Mouse (Mus musculus): Measurements from ENCODE around the gene Rab3il1. TPM values are rescaled to one million over a fixed set of nuclear protein-coding genes. Genes with fewer than 3 reads are reported as not detected.

The Rab3il1 gene
- polyA plus RNA-seq, 1 experiment from 2014 or later = 22.1 TPM

- no peak overlapping the region for H3K4me3 ChIP-seq (ENCODE audit: low read length)
- no peaks in the 10 kb centered on the region for H3K9me3 ChIP-seq (ENCODE audit: control insufficient read depth, low read length)
- no peaks in the 10 kb centered on the region for H3K27me3 ChIP-seq (replicated peaks; ENCODE audit: control insufficient read depth, insufficient read depth, low read length)
- no peak overlapping the region for H3K9ac ChIP-seq (ENCODE audit: low read depth, low read length)
- H3K4me1 ChIP-seq (ENCODE audit: control insufficient read depth, insufficient read depth, low read depth, low read length) = no peaks in the 10 kb centered on the region
- no peak for ATAC-seq
- H3K36me3 ChIP-seq (ENCODE audit: control insufficient read depth, insufficient read depth, low read length) = peaks cover 26% of the 10 kb centered on the region
- H3K4me2 ChIP-seq (ENCODE audit: low read length) = no peak overlapping the region
- H3K27ac ChIP-seq (ENCODE audit: low read depth, low read length) = no peak overlapping the region
- WGBS = 90% methylated on average over 4 of the region's 4 CpGs
Observed at GRCm38 (mm10) chr19:10052698-10053097, 51.2 kb downstream of the Rab3il1 start.

- WGBS = 94% methylated on average over 10 of the region's 10 CpGs
Observed at GRCm38 (mm10) chr19:10053692-10054260, 52.3 kb downstream of the Rab3il1 start.

GRCm38 (mm10) chr19:10054361-10055075, 53.0 kb downstream of the Rab3il1 start:
- Histone ChIP-seq H3K4me3 (ENCODE audit: low read length) (no peak overlapping the region), H3K27ac (ENCODE audit: low read depth, low read length) (no peak overlapping the region), H3K9me3 (ENCODE audit: control insufficient read depth, low read length) (no peaks in the 10 kb centered on the region), H3K27me3 (replicated peaks; ENCODE audit: control insufficient read depth, insufficient read depth, low read length) (no peaks in the 10 kb centered on the region), H3K4me1 (ENCODE audit: control insufficient read depth, insufficient read depth, low read depth, low read length) (peaks cover 2% of the 10 kb centered on the region; the same call in 1 of the 2 replicates), H3K4me2 (ENCODE audit: low read length) (no peak overlapping the region), H3K36me3 (ENCODE audit: control insufficient read depth, insufficient read depth, low read length) (peaks cover 26% of the 10 kb centered on the region), H3K9ac (ENCODE audit: low read depth, low read length) (no peak overlapping the region)
- no peak for ATAC-seq
- 95% methylated on average over 6 of the region's 6 CpGs for WGBS

More at GRCm38 (mm10) chr19:10053692-10054260, 52.3 kb downstream of the Rab3il1 start:
- Histone ChIP-seq H3K9me3 (ENCODE audit: control insufficient read depth, low read length) (no peaks in the 10 kb centered on the region), H3K4me3 (ENCODE audit: low read length) (no peak overlapping the region), H3K27me3 (replicated peaks; ENCODE audit: control insufficient read depth, insufficient read depth, low read length) (no peaks in the 10 kb centered on the region), H3K27ac (ENCODE audit: low read depth, low read length) (no peak overlapping the region), H3K9ac (ENCODE audit: low read depth, low read length) (no peak overlapping the region), H3K4me1 (ENCODE audit: control insufficient read depth, insufficient read depth, low read depth, low read length) (no peaks in the 10 kb centered on the region), H3K4me2 (ENCODE audit: low read length) (no peak overlapping the region), H3K36me3 (ENCODE audit: control insufficient read depth, insufficient read depth, low read length) (peaks cover 26% of the 10 kb centered on the region)
- ATAC-seq = no peak

GRCm38 (mm10) chr19:10055261-10055660, 53.8 kb downstream of the Rab3il1 start:
- no peaks in the 10 kb centered on the region for H3K27me3 ChIP-seq (replicated peaks; ENCODE audit: control insufficient read depth, insufficient read depth, low read length)
- no peak overlapping the region for H3K9ac ChIP-seq (ENCODE audit: low read depth, low read length)
- peaks cover 26% of the 10 kb centered on the region for H3K36me3 ChIP-seq (ENCODE audit: control insufficient read depth, insufficient read depth, low read length)
- no peak overlapping the region for H3K4me2 ChIP-seq (ENCODE audit: low read length)
- H3K4me1 ChIP-seq (ENCODE audit: control insufficient read depth, insufficient read depth, low read depth, low read length) = peaks cover 2% of the 10 kb centered on the region; the same call in 1 of the 2 replicates
- WGBS = 79% methylated on average over 3 of the region's 3 CpGs
- no peaks in the 10 kb centered on the region for H3K9me3 ChIP-seq (ENCODE audit: control insufficient read depth, low read length)
- no peak overlapping the region for H3K27ac ChIP-seq (ENCODE audit: low read depth, low read length)
- no peak for ATAC-seq
- H3K4me3 ChIP-seq (ENCODE audit: low read length) = no peak overlapping the region

- Histone ChIP-seq H3K27ac (ENCODE audit: low read depth, low read length) (no peak overlapping the region), H3K36me3 (ENCODE audit: control insufficient read depth, insufficient read depth, low read length) (peaks cover 26% of the 10 kb centered on the region), H3K4me3 (ENCODE audit: low read length) (no peak overlapping the region), H3K9ac (ENCODE audit: low read depth, low read length) (no peak overlapping the region), H3K27me3 (replicated peaks; ENCODE audit: control insufficient read depth, insufficient read depth, low read length) (no peaks in the 10 kb centered on the region), H3K4me1 (ENCODE audit: control insufficient read depth, insufficient read depth, low read depth, low read length) (peaks cover 2% of the 10 kb centered on the region; the same call in 1 of the 2 replicates), H3K4me2 (ENCODE audit: low read length) (no peak overlapping the region), H3K9me3 (ENCODE audit: control insufficient read depth, low read length) (no peaks in the 10 kb centered on the region)
- no peak for ATAC-seq
- WGBS = 85% methylated on average over 22 of the region's 22 CpGs
Observed at GRCm38 (mm10) chr19:10055783-10056660, 54.6 kb downstream of the Rab3il1 start.

GRCm38 (mm10) chr19:10056686-10057085, 55.2 kb downstream of the Rab3il1 start:
- peaks cover 2% of the 10 kb centered on the region; the same call in 1 of the 2 replicates for H3K4me1 ChIP-seq (ENCODE audit: control insufficient read depth, insufficient read depth, low read depth, low read length)
- peaks cover 28% of the 10 kb centered on the region for H3K36me3 ChIP-seq (ENCODE audit: control insufficient read depth, insufficient read depth, low read length)
- H3K9me3 ChIP-seq (ENCODE audit: control insufficient read depth, low read length) = no peaks in the 10 kb centered on the region
- 89% methylated on average over 3 of the region's 3 CpGs for WGBS
- H3K27me3 ChIP-seq (replicated peaks; ENCODE audit: control insufficient read depth, insufficient read depth, low read length) = no peaks in the 10 kb centered on the region
- H3K4me3 ChIP-seq (ENCODE audit: low read length) = no peak overlapping the region
- ATAC-seq = no peak
- no peak overlapping the region for H3K4me2 ChIP-seq (ENCODE audit: low read length)
- H3K27ac ChIP-seq (ENCODE audit: low read depth, low read length) = no peak overlapping the region
- no peak overlapping the region for H3K9ac ChIP-seq (ENCODE audit: low read depth, low read length)

GRCm38 (mm10) chr19:10057486-10058351, 56.2 kb downstream of the Rab3il1 start:
- WGBS = 57% methylated on average over 11 of the region's 11 CpGs
- peaks cover 36% of the 10 kb centered on the region for H3K36me3 ChIP-seq (ENCODE audit: control insufficient read depth, insufficient read depth, low read length)
- ATAC-seq = no peak

GRCm38 (mm10) chr19:10058352-10058825, 56.9 kb downstream of the Rab3il1 start:
- no peak overlapping the region for H3K4me2 ChIP-seq (ENCODE audit: low read length)
- H3K9ac ChIP-seq (ENCODE audit: low read depth, low read length) = no peak overlapping the region
- H3K4me3 ChIP-seq (ENCODE audit: low read length) = no peak overlapping the region
- H3K9me3 ChIP-seq (ENCODE audit: control insufficient read depth, low read length) = no peaks in the 10 kb centered on the region
- peaks cover 2% of the 10 kb centered on the region; the same call in 1 of the 2 replicates for H3K4me1 ChIP-seq (ENCODE audit: control insufficient read depth, insufficient read depth, low read depth, low read length)
- no peak overlapping the region for H3K27ac ChIP-seq (ENCODE audit: low read depth, low read length)
- H3K27me3 ChIP-seq (replicated peaks; ENCODE audit: control insufficient read depth, insufficient read depth, low read length) = no peaks in the 10 kb centered on the region
- H3K36me3 ChIP-seq (ENCODE audit: control insufficient read depth, insufficient read depth, low read length) = peaks cover 32% of the 10 kb centered on the region
- WGBS = 94% methylated on average over 1 of the region's 1 CpGs
- ATAC-seq = no peak

More at GRCm38 (mm10) chr19:10057486-10058351, 56.2 kb downstream of the Rab3il1 start:
- Histone ChIP-seq H3K27ac (ENCODE audit: low read depth, low read length) (no peak overlapping the region), H3K27me3 (replicated peaks; ENCODE audit: control insufficient read depth, insufficient read depth, low read length) (no peaks in the 10 kb centered on the region), H3K4me1 (ENCODE audit: control insufficient read depth, insufficient read depth, low read depth, low read length) (peaks cover 2% of the 10 kb centered on the region; the same call in 1 of the 2 replicates), H3K9me3 (ENCODE audit: control insufficient read depth, low read length) (no peaks in the 10 kb centered on the region), H3K4me2 (ENCODE audit: low read length) (no peak overlapping the region), H3K4me3 (ENCODE audit: low read length) (no peak overlapping the region), H3K9ac (ENCODE audit: low read depth, low read length) (no peak overlapping the region)

All from hindbrain, embryonic 16.5 days (tissue).